Mouse (Mus musculus) liver, embryonic 14.5 days (tissue): Measurements from ENCODE around the gene Ak2.

Experiments used
- CTCF ChIP-seq: IDR thresholded peaks from 2 replicates; pipeline ENCODE4 v1.5.1; 2016; ENCODE audit warnings: antibody characterized with exemption, low read depth, control low read depth
- EP300 ChIP-seq: IDR thresholded peaks from 2 replicates; pipeline ENCODE4 v1.6.1; 2016; ENCODE audit warnings: antibody characterized with exemption, low read depth

DNA sequence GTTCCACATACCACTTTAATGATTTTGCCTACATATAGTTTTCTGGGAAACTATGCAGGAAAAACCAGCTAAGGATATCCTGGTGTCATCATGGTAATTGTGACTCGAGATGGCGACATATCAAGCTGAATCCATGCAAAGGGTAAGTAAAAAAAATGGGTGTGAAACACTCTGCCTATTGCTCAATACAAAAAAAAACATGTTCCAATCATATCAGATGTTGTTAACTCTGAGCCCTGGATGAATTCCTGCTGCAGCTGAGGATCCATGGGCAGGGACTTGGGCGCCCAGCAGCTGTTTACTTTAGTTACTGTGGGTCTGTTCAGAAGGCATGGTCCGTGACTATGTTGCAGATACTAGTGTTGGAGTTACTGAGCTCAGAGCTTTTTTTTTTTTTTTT, 15.2 kb upstream of the Ak2 start:
- TF ChIP-seq CTCF (no peak), EP300 (no peak)
